ENCODE assay signal across 8 mouse cellular contexts in the genomic region with DNA sequence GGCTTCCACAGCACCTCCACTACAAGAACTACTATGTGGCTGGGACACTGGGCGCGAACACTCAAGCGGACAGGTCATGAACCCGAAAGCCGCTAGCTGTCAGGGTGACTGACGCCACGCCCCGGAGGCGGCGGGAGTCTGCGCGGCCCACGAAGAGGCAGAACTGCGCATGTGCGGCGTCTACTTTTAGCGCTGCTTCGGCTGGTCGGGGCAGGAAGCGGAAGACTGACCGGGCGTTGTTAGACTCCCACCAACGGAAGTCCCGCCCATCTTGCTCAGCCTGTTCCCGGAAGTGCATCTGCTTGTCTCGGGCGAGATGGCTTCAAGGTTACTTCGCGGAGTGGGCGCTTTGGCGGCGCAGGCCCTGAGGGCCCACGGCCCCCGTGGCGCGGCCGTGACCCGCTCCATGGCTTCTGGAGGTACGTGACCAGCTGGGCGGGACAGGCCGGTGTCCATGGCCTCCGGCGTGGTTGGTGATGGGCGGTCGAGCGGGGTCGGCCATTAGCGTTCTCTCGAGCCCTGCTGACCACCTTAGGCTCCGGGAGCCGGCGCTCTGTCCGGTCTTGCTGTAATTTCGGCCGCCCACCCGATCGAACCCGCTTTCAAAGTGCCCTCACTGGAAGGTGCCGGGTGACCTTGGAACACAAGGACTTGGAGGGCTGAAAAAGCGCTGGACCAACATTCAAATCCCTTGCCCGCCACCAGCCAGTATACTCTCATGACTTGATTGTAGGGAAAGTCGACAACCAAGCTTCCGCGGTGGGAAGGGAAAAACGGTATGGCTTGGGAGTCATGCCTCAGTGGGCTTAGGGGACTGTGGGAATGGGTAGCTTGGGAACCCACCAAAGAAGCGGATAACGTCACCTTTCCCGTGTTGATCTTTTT. TPM values are rescaled to one million over a fixed set of nuclear protein-coding genes. Genes with fewer than 3 reads are reported as not detected.
DNase-seq lines count a peak whose midpoint lies in the region; ATAC-seq lines count a peak whose summit lies in the region.

Gene Cox5b (plus strand): TSS at position 179 of the 885 bp plus-strand sequence.

- no peaks in the 10 kb centered on the region for H3K9me3 ChIP-seq in heart, embryonic 10.5 days
- H3K9me3 ChIP-seq in kidney, embryonic 15.5 days (replicated peaks): no peaks in the 10 kb centered on the region

- WGBS in heart, embryonic 10.5 days: under 1% methylated on average over 68 of the region's 68 CpGs
- WGBS in kidney, embryonic 15.5 days: under 1% methylated on average over 68 of the region's 68 CpGs

- peak within 1 kb of the TSS; percentile 89 for H3K4me3 ChIP-seq in heart, embryonic 10.5 days
- peak within 1 kb of the TSS; percentile 77 for H3K4me3 ChIP-seq in kidney, embryonic 15.5 days (replicated peaks)

- peak within 1 kb of the TSS; percentile 81 for H3K9ac ChIP-seq in kidney, embryonic 15.5 days

- H3K27ac ChIP-seq in heart, embryonic 10.5 days: peak within 1 kb of the TSS; percentile 94
- H3K27ac ChIP-seq in kidney, embryonic 15.5 days: peak within 1 kb of the TSS; percentile 67

- peak within 1 kb of the TSS; percentile 74 for H3K4me2 ChIP-seq in kidney, embryonic 15.5 days

- no peaks in the 10 kb centered on the region for H3K27me3 ChIP-seq in heart, embryonic 10.5 days (ENCODE audit: insufficient read depth, poor library complexity, severe bottlenecking)
- H3K27me3 ChIP-seq in kidney, embryonic 15.5 days: no peaks in the 10 kb centered on the region

- DNase-seq in B cell, adult 2 months: peak; percentile 97
- DNase-seq in brain, adult 2 months (ENCODE audit: low read depth, low spot score): peak; percentile 99
- DNase-seq in heart, embryonic 10.5 days (ENCODE audit: low spot score): peak; percentile 99
- peak; percentile 99 for DNase-seq in liver
- DNase-seq in spleen, postnatal 4 days (ENCODE audit: low spot score in 2 of 2): peak; percentile 96 to 98

- ATAC-seq in erythroblast, adult 5-6 weeks (replicated peaks; ENCODE audit: low FRiP score, poor library complexity, severe bottlenecking): peak; percentile 98
- ATAC-seq in kidney, embryonic 15.5 days (replicated peaks; ENCODE audit: low FRiP score): peak; percentile 96
- peak; percentile 98 for ATAC-seq in monocyte, adult 5-6 weeks (replicated peaks; ENCODE audit: insufficient number of reproducible peaks, low FRiP score, low TSS enrichment, poor library complexity, severe bottlenecking)

- H3K36me3 ChIP-seq in heart, embryonic 10.5 days: peaks cover 30% of the 10 kb centered on the region
- peaks cover 31% of the 10 kb centered on the region for H3K36me3 ChIP-seq in kidney, embryonic 15.5 days

- H3K4me1 ChIP-seq in heart, embryonic 10.5 days: peaks cover 14% of the 10 kb centered on the region; the same call in 1 of the 2 replicates
- H3K4me1 ChIP-seq in kidney, embryonic 15.5 days: peaks cover 16% of the 10 kb centered on the region

RNA-seq across cellular contexts. Expression of gene Cox5b, which starts in this region (rescaled TPM):
- total RNA-seq in erythroblast, adult 5-6 weeks (2015; ENCODE audit: low replicate concordance): 131 and 231 TPM in 2 replicates
- 82.2 and 158 TPM in 2 replicates for total RNA-seq in erythroblast, adult 5-6 weeks (2017; ENCODE audit: low replicate concordance)
- 894 and 1,099 TPM in 2 replicates for polyA plus RNA-seq in heart, embryonic 10.5 days (2016; fragmentation: Nextera tagmentation; extraction: Ambion mirVana)
- 702 and 727 TPM in 2 replicates for polyA plus RNA-seq in kidney, embryonic 15.5 days (2015; fragmentation: Nextera tagmentation; extraction: Ambion mirVana)
- total RNA-seq in monocyte, adult 5-6 weeks (2017): 276 to 385 TPM (median 284 TPM) in 3 replicates

Comparison
In these comparisons a context has a peak if more than half of its experiments do, and no peak if none do; other contexts are left out.
1. Peak in every context shown above with its lines: DNase-seq, ATAC-seq, H3K4me3 ChIP-seq and H3K27ac ChIP-seq.